Mouse (Mus musculus): ENCODE data around the gene Gm49388.

Gm49388 gene

GRCm38 (mm10) chr7:127841340-127842000 lies 56.1 kb downstream of the Gm49388 start:
- peak; percentile 93 for DNase-seq

- peak; percentile 84 for DNase-seq
Observed at GRCm38 (mm10) chr7:127842001-127842718, 56.8 kb downstream of the Gm49388 start.

GRCm38 (mm10) chr7:127849973-127850875 lies 64.8 kb downstream of the Gm49388 start:
- DNase-seq = no peak

GRCm38 (mm10) chr7:127850906-127851305 lies 65.5 kb downstream of the Gm49388 start:
- DNase-seq = no peak

Measured in liver (tissue).